Mouse (Mus musculus) thymus, adult 2 months (tissue): ENCODE measurements around the gene Kalrn. TPM values are rescaled to one million over a fixed set of nuclear protein-coding genes. Genes with fewer than 3 reads are reported as not detected.

Experiments used
- DNase-seq: peaks from one replicate; pipeline ENCODE4 v3.0.0; 2021
- H3K27ac ChIP-seq: fragments of 200-500 bp; 2 replicates; pipeline ENCODE4 v1.5.1; 2012; ENCODE audit warnings: low read length, control low read depth; ENCODE audit not compliant: control insufficient read depth, insufficient read depth
- H3K27me3 ChIP-seq: fragments of 200-500 bp; 2 replicates; pipeline ENCODE4 v1.6.1; 2012; ENCODE audit warnings: mild to moderate bottlenecking, low read length, moderate library complexity, mixed read lengths; ENCODE audit not compliant: control insufficient read depth, insufficient read depth
- H3K36me3 ChIP-seq: fragments of 200-500 bp; 2 replicates; pipeline ENCODE4 v1.6.1; 2012; ENCODE audit warnings: mild to moderate bottlenecking, low read length, moderate library complexity; ENCODE audit not compliant: control insufficient read depth, insufficient read depth
- H3K4me1 ChIP-seq: fragments of 200-500 bp; replicated peaks from 2 replicates; pipeline ENCODE4 v1.6.1; 2012; ENCODE audit warnings: low read length; ENCODE audit not compliant: control insufficient read depth, insufficient read depth
- H3K4me3 ChIP-seq: fragments of 200-500 bp; 2 replicates; pipeline ENCODE4 v1.5.1; 2012; ENCODE audit warnings: mild to moderate bottlenecking, low read length, control low read depth, moderate library complexity; ENCODE audit not compliant: control insufficient read depth, insufficient read depth
- CTCF ChIP-seq: fragments of 200-500 bp; IDR thresholded peaks from 2 replicates; pipeline ENCODE4 v1.5.1; 2012; ENCODE audit warnings: mild to moderate bottlenecking, control low read depth, low read length, moderate library complexity, borderline replicate concordance; ENCODE audit not compliant: control insufficient read depth, poor library complexity, insufficient read depth; ENCODE audit errors: extremely low read depth
- POLR2A ChIP-seq: fragments of 200-500 bp; IDR thresholded peaks from 2 replicates; pipeline ENCODE4 v1.6.1; 2012; ENCODE audit warnings: mild to moderate bottlenecking, low read length, control low read depth, moderate library complexity; ENCODE audit not compliant: control insufficient read depth, poor library complexity, insufficient read depth; ENCODE audit errors: extremely low read depth
- WGBS: fragments of 180-500 bp; shearing (Covaris S2); methylation state at CpG from one replicate; pipeline ENCODE4 v1.1.7; 2018; 5-methylcytosine and 5-hydroxymethylcytosine counted together
- polyA plus RNA-seq: library from polyadenylated mRNA; depleted of rRNA; stranded (reverse); fragments of >200 nt; gene quantifications from 2 replicates; pipeline ENCODE4 v1.2.3, GENCODE M21; 2012; rRNA removed

Kalrn gene
- polyA plus RNA-seq, 1 experiment = 2.9 TPM

DNA sequence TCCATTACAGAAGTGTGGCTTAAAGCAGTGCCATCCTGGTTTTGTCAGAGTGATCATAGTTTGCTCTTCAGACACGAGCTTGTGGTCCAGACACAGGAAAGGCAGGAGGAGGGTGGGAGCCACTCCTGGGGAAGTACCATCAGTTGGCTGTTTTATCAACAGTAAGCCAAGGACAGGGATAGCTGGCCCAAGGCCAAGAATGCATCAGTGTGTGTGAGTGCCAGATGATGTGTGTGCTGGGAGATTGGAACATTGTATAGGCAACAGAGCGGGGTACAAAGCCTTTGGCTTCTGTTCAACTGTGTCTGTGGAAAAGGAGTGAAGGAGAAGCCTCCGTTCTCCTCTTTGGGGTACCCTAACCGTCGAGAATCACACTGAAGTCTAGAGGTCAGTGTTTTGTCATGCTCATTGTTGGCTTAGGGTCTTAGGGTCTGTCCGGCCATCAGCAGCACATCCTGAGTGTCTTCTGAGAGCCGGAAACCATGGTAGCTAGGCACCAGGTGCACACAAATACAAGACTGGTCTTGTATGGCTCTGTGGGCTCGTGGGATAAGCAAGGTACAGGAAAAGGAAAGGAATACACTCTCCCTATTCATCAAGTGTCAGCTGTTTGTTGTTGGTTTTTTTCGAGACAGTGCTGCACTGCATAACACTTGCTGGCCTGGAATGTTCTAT is 644.4 kb downstream of the Kalrn start:
- no peaks in the 10 kb centered on the region for H3K27me3 ChIP-seq
- TF ChIP-seq CTCF = no peak
- H3K36me3 ChIP-seq = no peaks in the 10 kb centered on the region
- H3K4me3 ChIP-seq = no peak overlapping the region
- whole genome bisulfite sequencing = 78% methylated on average over 9 of the region's 9 CpGs
- no peak overlapping the region for H3K27ac ChIP-seq
- DNase-seq = no peak
- H3K4me1 ChIP-seq = no peaks in the 10 kb centered on the region

- Histone ChIP-seq H3K36me3 (no peaks in the 10 kb centered on the region), H3K4me1 (no peaks in the 10 kb centered on the region), H3K27me3 (no peaks in the 10 kb centered on the region), H3K4me3 (no peak overlapping the region), H3K27ac (no peak overlapping the region)
- TF ChIP-seq CTCF (no peak), POLR2A (no peak)
- WGBS = 94% methylated on average over 6 of the region's 6 CpGs
- DNase-seq = no peak
Observed at GRCm38 (mm10) chr16:33927263-33927824, 646.0 kb downstream of the Kalrn start.

DNA sequence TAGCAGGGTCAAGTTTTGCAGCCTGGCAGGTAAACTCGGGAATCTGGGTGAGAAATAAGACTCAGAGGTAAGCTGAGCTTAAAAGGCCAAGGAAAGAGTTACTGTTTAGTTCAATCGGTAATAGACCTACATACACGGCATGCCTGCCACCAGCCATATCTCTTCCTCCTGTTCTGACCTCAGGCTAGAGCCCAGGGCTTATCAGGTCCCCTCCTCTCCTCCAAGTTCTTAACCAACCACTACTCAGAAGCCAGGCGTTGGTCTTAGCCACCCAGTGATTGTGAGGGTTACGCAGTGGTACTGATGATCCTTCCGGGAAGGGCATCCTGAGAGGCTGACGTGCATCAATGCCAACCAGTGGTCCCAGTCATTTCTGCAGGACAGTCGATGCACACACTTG is 649.6 kb downstream of the Kalrn start:
- no peak overlapping the region for H3K27ac ChIP-seq
- peaks cover 5% of the 10 kb centered on the region for H3K4me1 ChIP-seq
- WGBS = 86% methylated on average over 8 of the region's 8 CpGs
- H3K36me3 ChIP-seq = no peaks in the 10 kb centered on the region
- no peak for DNase-seq
- no peaks in the 10 kb centered on the region for H3K27me3 ChIP-seq
- no peak overlapping the region for H3K4me3 ChIP-seq
- TF ChIP-seq POLR2A (no peak), CTCF (no peak)

- 30% methylated on average over 5 of the region's 5 CpGs for WGBS
- no peaks in the 10 kb centered on the region for H3K27me3 ChIP-seq
- H3K4me1 ChIP-seq = peaks cover 5% of the 10 kb centered on the region
- no peak overlapping the region for H3K27ac ChIP-seq
- no peak for DNase-seq
- no peaks in the 10 kb centered on the region for H3K36me3 ChIP-seq
- H3K4me3 ChIP-seq = no peak overlapping the region
- TF ChIP-seq CTCF = no peak
- TF ChIP-seq POLR2A = no peak
Observed at GRCm38 (mm10) chr16:33923001-33923316, 650.4 kb downstream of the Kalrn start.

- WGBS = 17% methylated on average over 18 of the region's 18 CpGs
- Histone ChIP-seq H3K27me3 (no peaks in the 10 kb centered on the region), H3K4me3 (no peak overlapping the region), H3K4me1 (peaks cover 5% of the 10 kb centered on the region), H3K36me3 (no peaks in the 10 kb centered on the region), H3K27ac (no peak overlapping the region)
- TF ChIP-seq POLR2A (no peak), CTCF (no peak)
- peak; percentile 23 for DNase-seq
Observed at GRCm38 (mm10) chr16:33922111-33923000, 651.0 kb downstream of the Kalrn start.

- no peaks in the 10 kb centered on the region for H3K36me3 ChIP-seq
- WGBS = 50% methylated on average over 5 of the region's 5 CpGs
- DNase-seq = no peak
- TF ChIP-seq POLR2A (no peak), CTCF (no peak)
- H3K27ac ChIP-seq = no peak overlapping the region
- no peaks in the 10 kb centered on the region for H3K27me3 ChIP-seq
- no peak overlapping the region for H3K4me3 ChIP-seq
- H3K4me1 ChIP-seq = peaks cover 5% of the 10 kb centered on the region
Observed at GRCm38 (mm10) chr16:33921514-33921913, 651.8 kb downstream of the Kalrn start.

Other genes starting within 250 kb of the Kalrn start
- gene Ropn1, start 76.4 kb upstream of the Kalrn start, polyA plus RNA-seq = not detected in 2 replicates
- 2.9 and 3.0 TPM in 2 replicates for gene Ccdc14, start 117.1 kb upstream of the Kalrn start, polyA plus RNA-seq
- 7.2 and 7.6 TPM in 2 replicates for gene Mylk, start 171.7 kb upstream of the Kalrn start, polyA plus RNA-seq